Mouse (Mus musculus) c-Kit-positive CD71-positive TER-119-negative erythroid progenitor cells, embryonic 14.5 days (primary cell): Measurements from ENCODE around the gene Tob1.

Experiments
- DNase-seq: peaks from one replicate; pipeline ENCODE4 v3.0.0-alpha.2; 2013; ENCODE audit warnings: low read depth

The Tob1 gene

GRCm38 (mm10) chr11:94211124-94211603, at the start of gene Tob1:
Gene Tob1 (plus strand): TSS chr11:94211454.
- peak; percentile 100 for DNase-seq

GRCm38 (mm10) chr11:94161867-94162581, 49.2 kb upstream of the Tob1 start:
- no peak for DNase-seq

GRCm38 (mm10) chr11:94163005-94163767, 48.1 kb upstream of the Tob1 start:
- DNase-seq = no peak

GRCm38 (mm10) chr11:94165745-94166144, 45.5 kb upstream of the Tob1 start:
- DNase-seq = no peak

- DNase-seq = no peak
These were observed 43.0 kb upstream of the Tob1 start for GRCm38 (mm10) chr11:94168238-94168637.

GRCm38 (mm10) chr11:94169596-94169995, 41.7 kb upstream of the Tob1 start:
- DNase-seq = no peak

GRCm38 (mm10) chr11:94171691-94172090, 39.6 kb upstream of the Tob1 start:
- DNase-seq = no peak

GRCm38 (mm10) chr11:94172186-94172585, 39.1 kb upstream of the Tob1 start:
- DNase-seq = no peak

- peak; percentile 20 for DNase-seq
These were observed 37.5 kb upstream of the Tob1 start for GRCm38 (mm10) chr11:94173726-94174146.

- no peak for DNase-seq
These were observed 36.0 kb upstream of the Tob1 start for GRCm38 (mm10) chr11:94175288-94175687.

GRCm38 (mm10) chr11:94175694-94176093, 35.6 kb upstream of the Tob1 start:
- DNase-seq = no peak

- DNase-seq = no peak
These were observed 33.2 kb upstream of the Tob1 start for GRCm38 (mm10) chr11:94177841-94178585.

GRCm38 (mm10) chr11:94179768-94180167, 31.5 kb upstream of the Tob1 start:
- no peak for DNase-seq

- no peak for DNase-seq
These were observed 31.1 kb upstream of the Tob1 start for GRCm38 (mm10) chr11:94180194-94180593.

GRCm38 (mm10) chr11:94181694-94182093, 29.6 kb upstream of the Tob1 start:
- DNase-seq = no peak

GRCm38 (mm10) chr11:94182711-94183110, 28.5 kb upstream of the Tob1 start:
- no peak for DNase-seq

- DNase-seq = no peak
These were observed 28.1 kb upstream of the Tob1 start for GRCm38 (mm10) chr11:94183120-94183519.

GRCm38 (mm10) chr11:94183671-94184070, 27.6 kb upstream of the Tob1 start:
- no peak for DNase-seq

GRCm38 (mm10) chr11:94189579-94189978, 21.7 kb upstream of the Tob1 start:
- DNase-seq = no peak

GRCm38 (mm10) chr11:94190665-94191064, 20.6 kb upstream of the Tob1 start:
- DNase-seq = no peak

- DNase-seq = no peak
These were observed 18.1 kb upstream of the Tob1 start for GRCm38 (mm10) chr11:94193109-94193508.

- DNase-seq = no peak
These were observed 14.9 kb upstream of the Tob1 start for GRCm38 (mm10) chr11:94196311-94196710.
